Mouse (Mus musculus): ENCODE measurements around the gene P2ry13. TPM values are rescaled to one million over a fixed set of nuclear protein-coding genes. Genes with fewer than 3 reads are reported as not detected.
A peak's percentile ranks its signal among the peaks of the same experiment; 100 is the strongest.

The P2ry13 gene
- polyA plus RNA-seq (2014; fragmentation: Nextera tagmentation; extraction: Ambion mirVana) = 1.0 and 1.4 TPM in 2 replicates

GRCm38 (mm10) chr3:59210727-59211126 is at the start of gene P2ry13:
Gene P2ry13 (minus strand): TSS chr3:59210882.
- H3K9ac ChIP-seq (ENCODE audit: low read depth, low read length) = no peak within 1 kb of the TSS
- no peaks in the 10 kb centered on the region for H3K4me1 ChIP-seq (replicated peaks; ENCODE audit: control insufficient read depth, insufficient read depth, low read length)
- no peaks in the 10 kb centered on the region for H3K36me3 ChIP-seq (ENCODE audit: control insufficient read depth, insufficient read depth, low read length)
- no peaks in the 10 kb centered on the region for H3K9me3 ChIP-seq (ENCODE audit: control insufficient read depth, low read length)
- no peak within 1 kb of the TSS for H3K4me3 ChIP-seq (ENCODE audit: low read depth, low read length)
- no peak within 1 kb of the TSS for H3K4me2 ChIP-seq (replicated peaks; ENCODE audit: low read depth, low read length)
- no peaks in the 10 kb centered on the region for H3K27me3 ChIP-seq (ENCODE audit: control insufficient read depth, insufficient read depth, low read length)
- no peak for DNase-seq (ENCODE audit: low spot score)
- no peak within 1 kb of the TSS for H3K27ac ChIP-seq (ENCODE audit: low read depth, low read length)
- 91% methylated on average over 6 of the region's 6 CpGs for WGBS
- ATAC-seq (ENCODE audit: low FRiP score) = no peak

GRCm38 (mm10) chr3:59257740-59258664 is 47.3 kb upstream of the P2ry13 start:
- WGBS = 85% methylated on average over 20 of the region's 20 CpGs
- H3K27ac ChIP-seq (ENCODE audit: low read depth, low read length) = no peak overlapping the region
- H3K4me3 ChIP-seq (ENCODE audit: low read depth, low read length) = no peak overlapping the region
- ATAC-seq (ENCODE audit: low FRiP score) = no peak
- H3K36me3 ChIP-seq (ENCODE audit: control insufficient read depth, insufficient read depth, low read length) = no peaks in the 10 kb centered on the region
- no peak for DNase-seq (ENCODE audit: low spot score)
- no peaks in the 10 kb centered on the region for H3K9me3 ChIP-seq (ENCODE audit: control insufficient read depth, low read length)
- no peak overlapping the region for H3K9ac ChIP-seq (ENCODE audit: low read depth, low read length)
- no peak overlapping the region for H3K4me2 ChIP-seq (replicated peaks; ENCODE audit: low read depth, low read length)
- H3K4me1 ChIP-seq (replicated peaks; ENCODE audit: control insufficient read depth, insufficient read depth, low read length) = no peaks in the 10 kb centered on the region
- no peaks in the 10 kb centered on the region for H3K27me3 ChIP-seq (ENCODE audit: control insufficient read depth, insufficient read depth, low read length)

GRCm38 (mm10) chr3:59250454-59250853 is 39.8 kb upstream of the P2ry13 start:
- Histone ChIP-seq H3K4me1 (replicated peaks; ENCODE audit: control insufficient read depth, insufficient read depth, low read length) (no peaks in the 10 kb centered on the region), H3K4me2 (replicated peaks; ENCODE audit: low read depth, low read length) (no peak overlapping the region), H3K27me3 (ENCODE audit: control insufficient read depth, insufficient read depth, low read length) (no peaks in the 10 kb centered on the region), H3K4me3 (ENCODE audit: low read depth, low read length) (no peak overlapping the region), H3K9me3 (ENCODE audit: control insufficient read depth, low read length) (no peaks in the 10 kb centered on the region), H3K27ac (ENCODE audit: low read depth, low read length) (no peak overlapping the region), H3K9ac (ENCODE audit: low read depth, low read length) (no peak overlapping the region), H3K36me3 (ENCODE audit: control insufficient read depth, insufficient read depth, low read length) (no peaks in the 10 kb centered on the region)
- DNase-seq (ENCODE audit: low spot score) (no peak), ATAC-seq (ENCODE audit: low FRiP score) (no peak)
- WGBS = 95% methylated on average over 1 of the region's 1 CpGs

- Histone ChIP-seq H3K36me3 (ENCODE audit: control insufficient read depth, insufficient read depth, low read length) (no peaks in the 10 kb centered on the region), H3K4me2 (replicated peaks; ENCODE audit: low read depth, low read length) (no peak overlapping the region), H3K27ac (ENCODE audit: low read depth, low read length) (no peak overlapping the region), H3K9ac (ENCODE audit: low read depth, low read length) (no peak overlapping the region), H3K9me3 (ENCODE audit: control insufficient read depth, low read length) (no peaks in the 10 kb centered on the region), H3K27me3 (ENCODE audit: control insufficient read depth, insufficient read depth, low read length) (no peaks in the 10 kb centered on the region), H3K4me3 (ENCODE audit: low read depth, low read length) (no peak overlapping the region), H3K4me1 (replicated peaks; ENCODE audit: control insufficient read depth, insufficient read depth, low read length) (no peaks in the 10 kb centered on the region)
- ATAC-seq (ENCODE audit: low FRiP score) = no peak
- DNase-seq (ENCODE audit: low spot score) = no peak
- WGBS = 92% methylated on average over 6 of the region's 6 CpGs
Measured at GRCm38 (mm10) chr3:59248031-59248430, 37.3 kb upstream of the P2ry13 start.

- no peak for ATAC-seq (ENCODE audit: low FRiP score)
- no peak overlapping the region for H3K4me2 ChIP-seq (replicated peaks; ENCODE audit: low read depth, low read length)
Measured at GRCm38 (mm10) chr3:59243384-59243783, 32.7 kb upstream of the P2ry13 start.

GRCm38 (mm10) chr3:59234878-59235277 is 24.2 kb upstream of the P2ry13 start:
- Histone ChIP-seq H3K36me3 (ENCODE audit: control insufficient read depth, insufficient read depth, low read length) (no peaks in the 10 kb centered on the region), H3K9me3 (ENCODE audit: control insufficient read depth, low read length) (no peaks in the 10 kb centered on the region), H3K4me3 (ENCODE audit: low read depth, low read length) (no peak overlapping the region), H3K27me3 (ENCODE audit: control insufficient read depth, insufficient read depth, low read length) (no peaks in the 10 kb centered on the region), H3K9ac (ENCODE audit: low read depth, low read length) (no peak overlapping the region), H3K27ac (ENCODE audit: low read depth, low read length) (no peak overlapping the region), H3K4me2 (replicated peaks; ENCODE audit: low read depth, low read length) (no peak overlapping the region), H3K4me1 (replicated peaks; ENCODE audit: control insufficient read depth, insufficient read depth, low read length) (no peaks in the 10 kb centered on the region)
- no peak for ATAC-seq (ENCODE audit: low FRiP score)
- WGBS = 78% methylated on average over 5 of the region's 5 CpGs
- DNase-seq (ENCODE audit: low spot score) = no peak

More at GRCm38 (mm10) chr3:59243384-59243783, 32.7 kb upstream of the P2ry13 start:
- WGBS = 82% methylated on average over 6 of the region's 6 CpGs
- Histone ChIP-seq H3K9ac (ENCODE audit: low read depth, low read length) (no peak overlapping the region), H3K27ac (ENCODE audit: low read depth, low read length) (no peak overlapping the region), H3K27me3 (ENCODE audit: control insufficient read depth, insufficient read depth, low read length) (no peaks in the 10 kb centered on the region), H3K36me3 (ENCODE audit: control insufficient read depth, insufficient read depth, low read length) (no peaks in the 10 kb centered on the region), H3K4me1 (replicated peaks; ENCODE audit: control insufficient read depth, insufficient read depth, low read length) (no peaks in the 10 kb centered on the region), H3K4me3 (ENCODE audit: low read depth, low read length) (no peak overlapping the region), H3K9me3 (ENCODE audit: control insufficient read depth, low read length) (no peaks in the 10 kb centered on the region)
- no peak for DNase-seq (ENCODE audit: low spot score)

- Histone ChIP-seq H3K36me3 (ENCODE audit: control insufficient read depth, insufficient read depth, low read length) (no peaks in the 10 kb centered on the region), H3K9me3 (ENCODE audit: control insufficient read depth, low read length) (no peaks in the 10 kb centered on the region), H3K9ac (ENCODE audit: low read depth, low read length) (no peak overlapping the region), H3K4me1 (replicated peaks; ENCODE audit: control insufficient read depth, insufficient read depth, low read length) (no peaks in the 10 kb centered on the region), H3K27me3 (ENCODE audit: control insufficient read depth, insufficient read depth, low read length) (no peaks in the 10 kb centered on the region), H3K4me2 (replicated peaks; ENCODE audit: low read depth, low read length) (no peak overlapping the region), H3K27ac (ENCODE audit: low read depth, low read length) (no peak overlapping the region), H3K4me3 (ENCODE audit: low read depth, low read length) (no peak overlapping the region)
- DNase-seq (ENCODE audit: low spot score) = no peak
- 81% methylated on average over 3 of the region's 3 CpGs for WGBS
- no peak for ATAC-seq (ENCODE audit: low FRiP score)
Measured at GRCm38 (mm10) chr3:59230912-59231311, 20.2 kb upstream of the P2ry13 start.

- Histone ChIP-seq H3K27me3 (ENCODE audit: control insufficient read depth, insufficient read depth, low read length) (no peaks in the 10 kb centered on the region), H3K9me3 (ENCODE audit: control insufficient read depth, low read length) (no peaks in the 10 kb centered on the region), H3K4me2 (replicated peaks; ENCODE audit: low read depth, low read length) (no peak overlapping the region), H3K4me3 (ENCODE audit: low read depth, low read length) (no peak overlapping the region), H3K4me1 (replicated peaks; ENCODE audit: control insufficient read depth, insufficient read depth, low read length) (no peaks in the 10 kb centered on the region), H3K9ac (ENCODE audit: low read depth, low read length) (no peak overlapping the region), H3K36me3 (ENCODE audit: control insufficient read depth, insufficient read depth, low read length) (no peaks in the 10 kb centered on the region), H3K27ac (ENCODE audit: low read depth, low read length) (peak overlapping the region; percentile 11; the same call in 1 of the 2 replicates)
- no peak for DNase-seq (ENCODE audit: low spot score)
- 61% methylated on average over 10 of the region's 10 CpGs for WGBS
- ATAC-seq (ENCODE audit: low FRiP score) = no peak
Measured at GRCm38 (mm10) chr3:59228730-59229551, 18.3 kb upstream of the P2ry13 start.
